Mouse (Mus musculus): ENCODE results near the gene Myadm.

Gene Myadm

DNA sequence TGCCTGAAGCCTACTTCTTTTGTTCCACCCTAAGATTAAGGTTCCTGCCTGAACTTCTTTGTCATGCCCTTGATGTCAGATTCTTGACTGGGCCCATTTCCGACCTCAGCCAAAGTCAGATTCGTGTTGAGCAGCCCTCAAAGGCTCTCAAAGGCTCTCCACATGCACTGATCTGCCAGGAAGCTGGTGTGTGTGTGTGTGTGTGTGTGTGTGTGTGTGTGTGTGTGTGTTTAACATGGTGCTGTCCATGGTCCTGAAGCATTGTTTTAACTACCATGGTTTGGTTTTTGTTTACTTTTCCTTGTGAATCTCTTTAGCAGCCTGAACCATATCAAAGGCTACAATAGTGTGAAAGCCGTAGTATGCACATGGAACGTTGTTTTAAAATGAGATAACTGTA is 39.1 kb downstream of the Myadm start:
- DNase-seq, result no peak

DNA sequence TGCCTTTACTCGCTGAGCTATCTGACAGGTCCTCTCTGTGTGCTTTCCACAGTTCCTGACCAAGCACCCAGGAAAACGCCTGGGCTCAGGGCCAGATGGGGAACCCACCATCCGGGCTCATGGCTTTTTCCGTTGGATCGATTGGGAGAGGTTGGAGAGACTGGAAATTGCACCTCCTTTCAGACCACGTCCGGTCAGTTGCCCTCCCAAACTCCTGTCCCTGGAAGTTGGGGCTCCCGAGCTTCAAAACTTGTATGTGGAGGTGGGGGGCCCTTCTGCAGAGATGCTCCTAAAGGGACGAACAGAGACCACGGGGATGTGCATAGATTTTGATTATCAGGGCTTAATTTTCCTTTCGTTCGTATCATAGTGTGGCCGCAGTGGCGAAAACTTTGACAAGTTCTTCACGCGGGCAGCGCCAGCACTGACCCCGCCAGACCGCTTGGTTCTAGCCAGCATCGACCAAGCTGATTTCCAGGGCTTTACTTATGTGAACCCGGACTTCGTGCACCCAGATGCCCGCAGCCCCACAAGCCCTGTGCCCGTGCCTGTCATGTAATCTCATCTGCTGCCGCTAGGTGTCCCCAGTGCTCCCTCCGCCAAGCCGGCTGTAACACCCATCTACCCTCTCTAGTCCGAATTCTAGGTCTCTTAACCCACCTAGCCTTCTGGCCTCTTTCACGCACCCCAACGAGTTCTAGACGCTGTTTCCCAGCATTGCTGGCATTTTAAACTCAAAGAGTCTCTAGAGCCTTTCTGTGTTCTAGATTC is 41.1 kb downstream of the Myadm start:
- peak; percentile 85 for DNase-seq

DNA sequence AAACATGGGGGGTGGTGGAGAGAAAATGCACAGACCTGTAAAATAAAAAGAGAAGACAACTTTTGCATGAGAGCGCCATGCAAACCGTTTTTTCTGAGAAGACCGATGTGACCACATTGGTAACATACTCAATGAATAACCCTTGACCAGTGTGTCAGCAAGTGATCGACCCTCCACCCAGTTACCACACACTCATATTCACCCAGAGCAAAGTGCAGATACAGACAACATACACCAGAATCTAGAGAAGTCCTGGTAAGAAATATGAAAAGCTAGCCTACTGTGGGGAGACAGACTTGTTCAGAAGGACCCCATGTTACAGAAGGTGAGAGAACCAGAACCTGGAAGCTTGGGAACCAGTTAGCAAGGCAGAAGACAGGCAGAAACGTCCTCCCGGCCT is 42.3 kb downstream of the Myadm start:
- DNase-seq, result peak; percentile 71

DNA sequence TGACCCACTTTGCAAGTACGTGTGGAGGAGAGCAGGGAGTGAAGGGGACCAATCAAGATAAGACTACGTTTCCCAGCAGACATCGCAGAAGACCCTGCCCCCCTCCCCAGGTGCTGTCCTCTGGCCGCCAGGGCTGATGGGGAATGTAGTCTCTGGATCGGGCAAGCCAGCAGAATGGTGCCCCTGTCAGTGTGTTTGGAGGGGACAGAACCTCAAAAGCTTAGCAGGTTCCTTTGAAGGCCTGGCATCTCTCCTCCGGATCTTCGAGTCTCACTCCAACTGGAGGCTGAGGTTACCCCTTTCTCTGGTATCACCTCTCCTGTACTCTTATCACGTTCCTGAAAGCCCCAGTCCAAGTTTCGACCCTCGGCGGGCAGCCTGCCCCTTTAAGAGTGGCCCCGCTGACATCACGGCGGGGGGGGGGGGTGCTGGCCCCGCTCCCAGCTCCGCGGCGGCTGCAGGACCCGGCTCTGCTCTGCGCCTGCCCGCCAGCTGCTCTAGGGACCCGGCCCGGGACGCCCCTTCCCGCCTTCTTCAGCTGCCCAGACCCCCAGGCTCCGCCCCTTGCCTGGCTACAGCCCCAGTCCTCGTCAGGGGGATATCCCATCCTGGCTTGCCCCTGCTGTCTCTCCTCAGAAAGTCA is 42.8 kb downstream of the Myadm start:
- DNase-seq, result peak; percentile 92

DNA sequence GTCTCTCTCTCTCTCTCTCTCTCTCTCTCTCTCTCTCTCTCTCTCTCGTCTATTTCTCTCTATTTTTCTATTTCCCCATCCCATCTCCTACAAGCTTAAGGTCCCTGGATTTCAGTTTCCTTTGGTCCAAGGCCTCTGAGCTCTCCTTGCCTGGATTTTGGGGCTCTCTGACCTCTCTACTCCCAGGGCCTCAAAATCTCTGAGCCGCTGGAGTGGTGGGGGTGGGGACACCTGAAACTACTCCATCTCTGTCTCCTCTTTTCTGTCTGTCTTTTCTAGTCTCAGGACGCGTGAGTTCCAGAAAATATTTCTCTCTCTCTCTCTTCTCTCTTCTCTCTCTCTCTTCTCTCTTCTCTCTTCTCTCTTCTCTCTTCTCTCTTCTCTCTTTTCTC is 43.3 kb downstream of the Myadm start:
- DNase-seq, result no peak

DNA sequence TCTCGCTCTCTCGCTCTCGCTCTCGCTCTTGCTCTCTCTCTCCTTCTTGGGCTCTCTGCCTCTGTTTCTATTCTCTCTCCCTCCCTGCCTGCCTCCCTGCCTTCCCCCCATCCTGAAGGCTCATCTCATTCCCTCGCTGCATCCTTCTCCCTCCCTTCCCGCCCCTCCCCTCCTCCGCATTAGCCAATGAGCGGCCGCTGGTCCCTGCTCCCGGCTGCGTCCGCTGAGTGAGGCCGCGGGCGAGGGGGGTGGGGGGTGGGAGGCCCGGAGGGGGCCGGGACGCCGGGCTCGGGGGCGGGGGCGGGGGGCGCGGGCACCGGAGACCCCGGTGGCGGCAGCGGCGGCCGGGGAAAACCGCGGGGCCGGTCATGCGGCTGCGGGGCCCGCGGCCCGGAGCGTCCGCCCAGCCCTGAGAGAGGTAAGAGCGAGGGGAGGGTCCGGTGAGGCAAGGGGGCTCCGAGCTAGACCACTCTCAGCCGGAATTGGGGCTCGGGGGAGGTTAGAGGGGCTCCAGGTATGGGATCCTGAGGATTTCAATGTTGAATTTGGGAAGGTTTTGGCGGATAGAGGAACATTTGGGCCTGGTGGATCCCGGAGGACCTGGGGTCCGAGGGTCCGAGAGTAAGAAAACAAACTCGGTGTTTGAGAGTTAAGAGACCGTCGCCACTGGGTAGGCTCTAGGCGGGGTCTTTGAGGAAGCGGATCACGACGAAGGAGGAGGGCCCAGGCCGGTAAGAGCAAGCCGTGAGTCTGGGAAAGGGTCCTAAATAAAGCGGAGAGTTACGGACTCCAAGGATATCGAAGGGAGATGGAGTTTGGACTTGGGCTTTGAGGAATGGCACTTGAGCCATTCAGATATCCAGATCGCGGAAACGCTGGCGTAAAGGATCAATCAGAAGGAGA is 44.0 kb downstream of the Myadm start, which contains the start of gene Cacng7:
TSS of gene Cacng7 (plus strand) at position 337 of the 903 bp plus-strand sequence.
- peak; percentile 80 for DNase-seq

DNA sequence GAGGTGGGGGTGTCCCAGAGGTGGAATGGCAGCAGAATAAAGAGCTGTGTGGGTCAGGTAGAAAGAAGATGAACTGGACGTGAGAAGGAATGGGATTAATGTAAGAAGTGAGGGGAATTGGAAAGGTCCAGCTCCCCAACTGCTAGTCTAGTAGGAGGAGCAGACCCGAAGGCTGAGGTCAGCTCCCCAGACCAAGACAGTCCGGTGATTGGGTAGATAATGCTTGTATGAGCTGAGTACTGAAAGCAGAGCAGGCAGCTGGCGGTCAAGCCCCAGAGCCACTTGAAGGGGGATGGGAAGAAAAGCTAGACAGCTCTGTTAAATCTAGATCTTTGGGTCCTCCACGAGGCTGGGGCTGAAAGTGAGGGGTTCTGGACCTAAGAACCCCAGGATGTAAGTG is 44.7 kb downstream of the Myadm start:
- no peak for DNase-seq

DNA sequence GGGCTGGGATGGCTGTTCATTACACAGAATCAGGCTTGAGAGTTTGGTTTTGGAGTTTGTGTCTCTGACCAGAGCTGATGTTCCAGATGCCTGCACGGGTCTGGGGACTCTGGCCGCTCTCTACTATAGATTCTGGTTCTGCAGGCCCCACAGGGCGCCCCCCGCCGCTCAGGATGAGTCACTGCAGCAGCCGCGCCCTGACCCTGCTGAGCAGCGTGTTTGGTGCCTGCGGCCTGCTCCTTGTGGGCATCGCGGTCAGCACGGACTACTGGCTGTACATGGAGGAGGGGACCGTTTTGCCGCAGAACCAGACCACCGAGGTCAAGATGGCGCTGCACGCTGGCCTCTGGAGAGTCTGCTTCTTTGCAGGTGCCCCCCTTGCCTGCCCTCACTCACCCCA is 47.5 kb downstream of the Myadm start:
- DNase-seq, result no peak

DNA sequence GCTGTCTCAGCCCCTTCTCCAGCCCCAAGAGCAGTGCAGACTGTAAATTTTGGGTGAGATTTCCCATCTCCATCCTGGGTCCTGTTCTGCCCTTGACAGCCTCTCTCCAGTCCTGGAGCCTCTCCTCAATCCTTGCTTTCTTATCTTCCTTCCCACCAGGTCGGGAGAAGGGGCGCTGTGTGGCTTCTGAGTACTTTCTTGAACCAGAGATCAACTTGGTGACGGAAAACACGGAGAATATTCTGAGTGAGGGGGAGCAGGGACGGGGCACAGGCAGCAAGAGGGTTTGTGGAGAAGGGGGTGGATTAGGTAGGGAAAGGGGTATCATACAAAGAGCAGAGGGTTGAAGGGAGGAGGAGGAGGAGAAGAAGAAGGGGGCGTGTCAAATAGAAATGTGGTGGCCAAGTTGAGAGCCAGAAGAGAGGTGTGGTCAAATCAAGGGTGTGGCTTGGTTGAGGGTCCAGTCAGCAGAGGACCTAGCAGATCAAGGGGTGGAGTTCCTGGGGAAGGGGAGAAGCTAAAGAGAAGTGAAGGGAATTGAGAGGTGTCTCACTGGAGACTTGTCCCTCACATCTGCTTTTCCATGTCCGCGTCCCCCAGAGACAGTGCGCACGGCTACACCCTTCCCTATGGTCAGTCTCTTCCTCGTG is 49.5 kb downstream of the Myadm start:
- DNase-seq, result no peak

DNA sequence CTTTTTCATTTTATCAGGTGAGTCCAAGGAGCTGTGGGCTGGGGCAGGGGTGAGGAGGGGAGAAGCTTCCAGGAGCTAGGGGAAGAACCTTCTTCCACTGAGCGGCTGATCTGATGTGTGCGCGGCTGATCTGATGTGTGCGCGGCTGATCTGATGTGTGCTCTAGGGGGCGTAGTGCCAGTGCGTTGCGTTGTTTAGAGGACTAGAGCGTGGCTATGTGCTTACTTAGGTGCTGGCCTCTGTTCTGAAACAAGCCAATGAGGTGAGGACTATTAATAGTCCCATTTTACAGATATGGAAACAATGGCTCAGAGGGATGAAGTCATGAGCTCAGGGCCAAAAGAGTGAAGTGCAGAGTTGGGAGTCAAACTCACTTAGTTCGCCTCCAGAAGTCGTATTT is 50.1 kb downstream of the Myadm start:
- DNase-seq, result no peak

DNA sequence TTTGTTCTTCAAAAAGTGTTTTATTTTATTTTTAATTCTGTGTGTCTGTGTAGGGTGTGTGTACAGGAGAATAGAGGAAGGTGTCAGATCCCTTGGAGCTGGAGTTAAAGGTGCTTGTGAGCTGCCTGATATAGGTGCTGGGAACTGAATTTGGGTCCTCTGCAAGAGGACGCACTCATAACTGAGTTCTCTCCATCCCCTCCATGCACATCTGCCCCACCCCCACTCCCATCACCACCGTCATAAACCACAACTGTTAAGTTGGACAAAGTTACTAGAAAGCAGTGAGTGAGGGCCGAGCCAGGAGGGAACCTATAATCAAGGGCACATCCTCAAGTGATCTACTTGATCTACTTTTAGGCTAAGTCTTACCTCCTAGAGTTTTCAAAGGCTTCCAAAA is 55.0 kb downstream of the Myadm start:
- DNase-seq, result no peak

DNA sequence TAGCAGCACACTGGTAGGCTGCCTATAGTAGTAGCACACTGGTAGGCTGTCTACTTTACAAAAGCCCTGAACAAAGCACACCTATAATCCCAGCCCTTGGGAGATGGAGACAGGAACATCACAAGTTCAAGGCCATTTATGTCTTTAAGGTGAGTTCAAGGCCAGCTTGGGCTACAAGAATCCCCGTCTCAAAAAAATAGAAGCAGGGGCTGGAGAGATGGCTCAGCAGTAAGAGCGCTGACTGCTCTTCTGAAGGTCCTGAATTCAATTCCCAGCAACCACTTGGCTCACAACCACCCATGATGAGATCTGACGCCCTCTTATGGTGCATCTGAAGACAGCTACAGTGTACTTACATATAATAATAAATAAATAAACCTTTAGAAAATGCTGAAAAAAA is 56.4 kb downstream of the Myadm start:
- DNase-seq, result no peak

DNA sequence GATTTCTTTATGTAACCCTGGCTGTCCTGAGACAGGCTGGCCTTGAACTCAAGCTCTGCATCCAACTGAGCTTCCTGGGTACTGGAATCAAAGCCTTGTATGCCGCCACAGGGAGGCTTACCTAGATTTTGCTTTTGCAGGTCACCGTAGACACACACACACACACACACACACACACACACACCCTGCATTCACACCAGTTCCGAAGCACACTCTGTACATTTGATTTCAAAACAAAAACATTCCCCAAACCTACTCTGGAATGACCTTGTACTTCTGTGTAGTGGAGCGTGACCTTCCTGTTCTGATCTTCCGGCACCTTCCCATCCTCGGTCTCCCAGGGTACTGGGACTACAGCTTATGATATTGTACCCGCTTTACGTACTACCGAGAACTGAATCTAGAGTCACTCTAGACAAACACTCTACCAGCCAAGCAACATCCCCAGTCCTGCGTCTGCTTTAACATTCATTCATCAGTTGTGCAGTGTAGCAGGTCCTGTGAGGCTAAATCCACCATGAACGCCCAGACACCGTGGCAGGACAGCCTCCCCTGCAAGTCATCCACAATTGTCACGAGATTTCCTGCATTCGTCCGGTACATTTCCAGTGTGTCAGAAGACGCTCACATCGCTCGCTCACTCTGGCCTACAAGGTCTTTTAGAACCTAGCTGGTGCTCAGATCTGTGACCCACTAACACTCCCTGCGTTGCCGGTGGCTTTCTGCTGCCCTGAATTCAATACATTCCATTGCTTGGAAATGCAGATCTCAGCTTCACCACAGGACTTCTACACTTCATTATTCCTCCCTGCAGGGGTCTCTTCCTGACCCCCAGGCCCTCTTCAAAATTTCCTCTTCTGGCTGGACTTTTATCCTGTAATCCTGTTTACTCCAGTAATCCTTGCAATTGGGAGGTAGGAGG is 58.7 kb downstream of the Myadm start:
- no peak for DNase-seq

DNA sequence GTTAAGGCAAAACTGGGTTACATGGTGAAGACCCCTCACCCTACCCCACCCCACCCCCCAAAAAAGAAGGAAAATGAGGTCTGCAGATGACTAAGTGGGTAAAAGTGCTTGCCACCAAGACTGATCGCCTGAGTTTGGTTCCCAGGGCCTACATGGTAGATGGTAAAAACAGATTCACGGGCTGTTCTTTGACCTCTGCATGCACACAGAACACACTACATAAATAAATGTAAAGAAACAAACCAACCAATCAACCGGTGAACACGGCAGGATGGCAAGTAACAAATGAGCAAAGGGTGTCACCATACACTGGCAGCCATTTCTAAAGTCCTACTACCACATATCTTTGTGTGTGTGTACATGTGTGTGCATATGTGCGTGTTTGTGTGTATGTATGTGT is 59.4 kb downstream of the Myadm start:
- no peak for DNase-seq

DNA sequence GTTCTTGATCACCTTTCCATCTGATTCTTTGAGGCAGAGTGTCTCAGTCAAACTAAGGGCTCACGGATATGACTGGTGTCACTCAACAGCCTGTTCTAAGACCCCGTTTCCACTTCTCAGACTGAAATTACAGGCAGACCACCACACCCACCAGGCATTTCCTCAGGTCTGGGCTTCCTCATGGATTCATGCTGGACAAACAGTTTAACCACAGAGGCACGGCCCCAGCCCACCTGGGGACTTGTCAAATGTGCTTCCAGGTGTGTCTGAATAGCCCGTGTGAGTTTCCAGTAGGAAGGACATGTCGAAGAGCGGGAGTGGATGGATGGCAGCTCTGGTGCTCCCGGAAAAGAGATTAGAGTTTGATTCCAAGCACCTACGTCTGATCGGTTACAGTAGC is 60.9 kb downstream of the Myadm start:
- DNase-seq, result no peak
